Comparison of ENCODE assay signal across 9 mouse cellular contexts in the genomic region with DNA sequence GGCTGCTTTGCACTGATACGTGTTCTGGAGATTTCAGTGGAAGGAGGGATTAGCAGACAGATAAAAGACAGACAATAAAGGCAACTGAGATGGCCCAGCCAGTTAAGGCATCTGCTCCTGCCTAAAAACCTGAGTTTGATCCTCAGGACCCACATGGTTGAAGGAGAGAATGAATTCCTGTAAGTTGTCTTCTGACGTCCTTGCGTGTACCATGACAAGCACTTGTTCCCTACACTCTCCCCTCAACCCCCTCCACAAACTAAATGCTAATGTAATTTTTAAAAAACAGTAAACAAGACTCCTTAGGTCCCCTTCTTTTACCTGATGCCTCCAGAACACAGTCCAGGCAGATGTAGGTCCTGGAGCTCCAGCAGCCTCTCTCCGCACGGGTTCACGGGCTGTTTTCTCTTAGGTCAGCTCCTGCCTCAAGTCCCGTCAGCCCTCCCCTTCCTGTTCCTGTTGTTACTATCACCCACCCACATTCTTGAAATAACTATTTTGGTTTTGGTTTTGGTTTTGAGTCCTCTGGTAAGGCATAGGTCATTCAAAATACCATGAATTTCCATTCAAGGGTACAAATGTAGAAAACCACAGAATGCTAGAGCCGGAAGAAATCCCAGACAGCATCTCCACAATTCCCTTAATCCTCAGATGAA.
DNase-seq lines count a peak whose midpoint lies in the region; ATAC-seq lines count a peak whose summit lies in the region.
"Had no signal": no experiment of that assay in that cellular context is flagged by ENCODE, and none has a peak within 500 bp of the region (broad histone marks: within the 10 kb centered on the region; RNA-seq: fewer than 3 reads in every experiment).

No protein-coding gene starts in this region.

- no peaks in the 10 kb centered on the region for H3K4me1 ChIP-seq in liver, embryonic 15.5 days (replicated peaks)
- H3K4me1 ChIP-seq in liver, embryonic 12.5 days = no peaks in the 10 kb centered on the region
- H3K4me1 ChIP-seq: limb, embryonic 15.5 days had no signal

- H3K27me3 ChIP-seq in liver, embryonic 15.5 days = no peaks in the 10 kb centered on the region
- H3K27me3 ChIP-seq in liver, embryonic 12.5 days (replicated peaks) = no peaks in the 10 kb centered on the region
- H3K27me3 ChIP-seq: limb, embryonic 15.5 days had no signal

- H3K4me2 ChIP-seq in liver, embryonic 15.5 days = peak overlapping the region; percentile 15
- no peak overlapping the region; the same call in 1 of the 2 replicates for H3K4me2 ChIP-seq in liver, embryonic 12.5 days
- H3K4me2 ChIP-seq: limb, embryonic 15.5 days had no signal

- DNase-seq in WW6 (ENCODE audit: low read depth, low spot score) = peak; percentile 24
- DNase-seq in thymus, postnatal 4 days = peak; percentile 37
- DNase-seq in gastrocnemius, adult 18-20 months (ENCODE audit: low spot score) = no peak
- DNase-seq in frontal cortex, postnatal 36 days (ENCODE audit: low spot score in 2 of 2) = no peak

- H3K9ac ChIP-seq in liver, embryonic 15.5 days = no peak overlapping the region
- no peak overlapping the region for H3K9ac ChIP-seq in liver, embryonic 12.5 days
- H3K9ac ChIP-seq: limb, embryonic 15.5 days had no signal

- no peak for ATAC-seq in liver, embryonic 15.5 days (ENCODE audit: insufficient read depth)
- no peak for ATAC-seq in liver, embryonic 12.5 days
- ATAC-seq: hindbrain, embryonic 16.5 days had no signal

- no peaks in the 10 kb centered on the region for H3K9me3 ChIP-seq in liver, embryonic 15.5 days (replicated peaks)
- no peaks in the 10 kb centered on the region for H3K9me3 ChIP-seq in liver, embryonic 12.5 days (replicated peaks)
- H3K9me3 ChIP-seq: limb, embryonic 15.5 days had no signal

- 49% methylated on average over 8 of the region's 8 CpGs for WGBS in liver, embryonic 15.5 days (ENCODE audit: insufficient replicate concordance)
- 54% methylated on average over 8 of the region's 8 CpGs for WGBS in liver, embryonic 12.5 days (ENCODE audit: insufficient replicate concordance)
- 13% methylated on average over 8 of the region's 8 CpGs for WGBS in macrophage (ENCODE audit: missing documents)

- H3K79me2 ChIP-seq in macrophage (ENCODE audit: inconsistent target) = peaks cover 37% of the 10 kb centered on the region; the same call in 1 of the 2 replicates

- H3K27ac ChIP-seq in liver, embryonic 15.5 days (replicated peaks) = no peak overlapping the region
- no peak overlapping the region for H3K27ac ChIP-seq in liver, embryonic 12.5 days
- peak overlapping the region; percentile 46 for H3K27ac ChIP-seq in macrophage
- H3K27ac ChIP-seq: limb, embryonic 15.5 days had no signal

- H3K36me3 ChIP-seq in liver, embryonic 15.5 days (replicated peaks) = no peaks in the 10 kb centered on the region
- H3K36me3 ChIP-seq in liver, embryonic 12.5 days = no peaks in the 10 kb centered on the region
- peaks cover 8% of the 10 kb centered on the region; the same call in 1 of the 2 replicates for H3K36me3 ChIP-seq in macrophage (ENCODE audit: inconsistent target)
- H3K36me3 ChIP-seq: limb, embryonic 15.5 days had no signal

- H3K4me3 ChIP-seq in liver, embryonic 15.5 days (replicated peaks) = peak overlapping the region; percentile 12; the same call in 1 of the 2 replicates
- no peak overlapping the region for H3K4me3 ChIP-seq in liver, embryonic 12.5 days
- H3K4me3 ChIP-seq in macrophage (ENCODE audit: inconsistent target) = peak overlapping the region; percentile 65
- H3K4me3 ChIP-seq: limb, embryonic 15.5 days had no signal

Comparison
In these comparisons a context has a peak if more than half of its experiments do, and no peak if none do; other contexts are left out.
1. DNase-seq: peak in WW6 (single experiment) and thymus, postnatal 4 days (single experiment); none in gastrocnemius, adult 18-20 months (single experiment) and frontal cortex, postnatal 36 days (0 of 2).